Mouse (Mus musculus) hindbrain, embryonic 14.5 days (tissue): ENCODE data around the gene Ush1g. TPM values are rescaled to one million over a fixed set of nuclear protein-coding genes. Genes with fewer than 3 reads are reported as not detected.

Source experiments
- ATAC-seq: fragments of 200-750 bp; cut with Nextera tagmentation; 2 replicates; pipeline ENCODE4 v1.8.0; 2017; ENCODE audit warnings: moderate number of reproducible peaks, mild to moderate bottlenecking, moderate TSS enrichment, moderate library complexity; ENCODE audit not compliant: low FRiP score
- DNase-seq: peaks from one replicate; pipeline ENCODE4 v3.0.0-alpha.2; 2015; ENCODE audit warnings: low spot score
- H3K27ac ChIP-seq: fragments of 300-500 bp; sonication (generic); 2 replicates; pipeline ENCODE4 v1.5.1; 2014; ENCODE audit warnings: mild to moderate bottlenecking, moderate library complexity
- H3K27me3 ChIP-seq: fragments of 300-500 bp; sonication (generic); 2 replicates; pipeline ENCODE4 v1.6.1; 2014; ENCODE audit warnings: mild to moderate bottlenecking, low read length, mixed read lengths; ENCODE audit not compliant: control insufficient read depth, insufficient read depth
- H3K36me3 ChIP-seq: fragments of 300-500 bp; sonication (generic); replicated peaks from 2 replicates; pipeline ENCODE4 v1.6.1; 2014; ENCODE audit not compliant: control insufficient read depth, insufficient read depth
- H3K4me1 ChIP-seq: fragments of 300-500 bp; sonication (generic); replicated peaks from 2 replicates; pipeline ENCODE4 v1.6.1; 2014; ENCODE audit warnings: antibody characterized with exemption, low read length, mixed read lengths; ENCODE audit not compliant: control insufficient read depth, insufficient read depth
- H3K4me2 ChIP-seq: fragments of 300-500 bp; sonication (generic); replicated peaks from 2 replicates; pipeline ENCODE4 v1.6.1; 2014; ENCODE audit warnings: mild to moderate bottlenecking, moderate library complexity
- H3K4me3 ChIP-seq: fragments of 300-500 bp; sonication (generic); replicated peaks from 2 replicates; pipeline ENCODE4 v1.5.1; 2014; ENCODE audit warnings: mild to moderate bottlenecking, low read length
- H3K9ac ChIP-seq: fragments of 300-500 bp; sonication (generic); 2 replicates; pipeline ENCODE4 v1.6.1; 2014
- H3K9me3 ChIP-seq: fragments of 300-500 bp; sonication (generic); 2 replicates; pipeline ENCODE4 v1.6.1; 2016; ENCODE audit warnings: low read length; ENCODE audit not compliant: control insufficient read depth
- WGBS: fragments of 180-500 bp; shearing (Covaris S2); extraction: QIAGEN DNeasy Blood & Tissue Kit; methylation state at CpG from one replicate; pipeline ENCODE4 v1.1.7; 2014; 5-methylcytosine and 5-hydroxymethylcytosine counted together
- polyA plus RNA-seq: library from polyadenylated mRNA; unstranded; fragments of >200 nt; fragmentation: Nextera tagmentation; extraction: Ambion mirVana; gene quantifications from 2 replicates; pipeline ENCODE4 v1.2.1, GENCODE M21; 2014

Gene Ush1g
- polyA plus RNA-seq, 1 experiment from 2014 or later, result 0.15 TPM

DNA sequence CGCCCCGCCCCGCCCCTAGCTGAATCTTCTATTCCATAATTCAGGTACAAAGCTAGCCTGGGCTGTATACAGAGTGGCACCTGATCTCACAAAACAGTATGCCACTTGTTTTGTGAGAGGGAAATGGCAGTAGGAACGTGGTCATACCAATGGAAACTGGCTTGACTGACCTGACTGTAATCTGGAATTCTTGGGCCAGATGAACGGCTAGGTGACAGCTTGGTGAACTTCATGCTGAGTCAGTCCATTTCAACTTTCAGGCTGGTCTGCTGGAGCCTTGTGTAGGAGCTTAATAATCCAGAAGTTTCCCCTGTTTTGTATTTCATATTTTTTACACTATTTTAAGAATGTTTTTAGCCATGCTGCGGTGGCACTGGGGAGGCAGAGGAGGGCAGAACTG lies 43.7 kb downstream of the Ush1g start:
- whole genome bisulfite sequencing, result 83% methylated on average over 6 of the region's 6 CpGs
- DNase-seq, result no peak
- H3K9me3 ChIP-seq, result no peaks in the 10 kb centered on the region
- no peak for ATAC-seq
- no peak overlapping the region for H3K9ac ChIP-seq
- H3K27ac ChIP-seq, result no peak overlapping the region
- H3K36me3 ChIP-seq, result no peaks in the 10 kb centered on the region
- H3K4me3 ChIP-seq, result no peak overlapping the region
- H3K27me3 ChIP-seq, result no peaks in the 10 kb centered on the region
- peaks cover 18% of the 10 kb centered on the region for H3K4me1 ChIP-seq
- H3K4me2 ChIP-seq, result 0 out of 2 replicates have a peak overlapping the region, but pooled peaks have one; percentile 74

DNA sequence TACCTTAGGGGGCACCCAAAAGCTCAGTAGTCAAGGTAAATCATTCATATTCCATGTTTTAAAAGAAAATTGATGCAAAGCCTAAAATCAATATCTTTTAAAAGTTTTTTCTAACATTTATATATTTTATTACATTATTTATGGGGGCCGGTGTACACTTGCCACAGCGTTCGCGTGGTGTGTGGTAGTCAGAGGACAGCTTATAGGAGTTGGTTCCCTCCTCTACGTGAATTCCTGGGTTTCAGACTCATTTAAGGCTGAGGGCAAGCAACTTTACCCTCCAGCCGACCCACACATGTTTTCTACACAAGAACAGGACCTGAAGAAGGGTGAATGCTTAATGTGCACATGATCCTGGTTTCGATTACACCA lies 44.3 kb downstream of the Ush1g start:
- DNase-seq, result no peak
- no peaks in the 10 kb centered on the region for H3K9me3 ChIP-seq
- 0 out of 2 replicates have a peak, but pooled peaks cover 2% of the 10 kb centered on the region for H3K36me3 ChIP-seq
- peak overlapping the region; percentile 74 for H3K4me2 ChIP-seq
- H3K4me1 ChIP-seq, result peaks cover 18% of the 10 kb centered on the region
- peak overlapping the region; percentile 54 for H3K4me3 ChIP-seq
- H3K27ac ChIP-seq, result peak overlapping the region; percentile 76
- WGBS, result 19% methylated on average over 7 of the region's 7 CpGs
- H3K27me3 ChIP-seq, result no peaks in the 10 kb centered on the region
- ATAC-seq, result no peak
- peak overlapping the region; percentile 63 for H3K9ac ChIP-seq

- peak within 1 kb of the TSS; percentile 85 for H3K27ac ChIP-seq
- H3K27me3 ChIP-seq, result no peaks in the 10 kb centered on the region
- WGBS, result under 1% methylated on average over 42 of the region's 42 CpGs
- H3K36me3 ChIP-seq, result 0 out of 2 replicates have a peak, but pooled peaks cover 7% of the 10 kb centered on the region
- H3K4me2 ChIP-seq, result peak within 1 kb of the TSS; percentile 74
- peak within 1 kb of the TSS; percentile 63 for H3K9ac ChIP-seq
- DNase-seq (peak; percentile 100), ATAC-seq (peak; percentile 96)
- H3K4me1 ChIP-seq, result peaks cover 18% of the 10 kb centered on the region
- no peaks in the 10 kb centered on the region for H3K9me3 ChIP-seq
- peak within 1 kb of the TSS; percentile 54 for H3K4me3 ChIP-seq
Measured at GRCm38 (mm10) chr11:115276780-115277603, 44.8 kb downstream of the Ush1g start, which contains the start of gene Fdxr. Gene Fdxr, minus strand, starts transcription at chr11:115277050.

- Histone ChIP-seq H3K4me3 (peak overlapping the region; percentile 54), H3K4me2 (peak overlapping the region; percentile 65), H3K9ac (peak overlapping the region; percentile 59), H3K27ac (peak overlapping the region; percentile 85; the same call in 1 of the 2 replicates), H3K9me3 (no peaks in the 10 kb centered on the region), H3K4me1 (peaks cover 18% of the 10 kb centered on the region), H3K27me3 (no peaks in the 10 kb centered on the region), H3K36me3 (0 out of 2 replicates have a peak, but pooled peaks cover 7% of the 10 kb centered on the region)
- 63% methylated on average over 3 of the region's 3 CpGs for WGBS
- ATAC-seq (no peak), DNase-seq (no peak)
Measured at GRCm38 (mm10) chr11:115275954-115276353, 45.9 kb downstream of the Ush1g start.

GRCm38 (mm10) chr11:115275509-115275908 lies 46.3 kb downstream of the Ush1g start:
- peak overlapping the region; percentile 65 for H3K4me2 ChIP-seq
- peaks cover 18% of the 10 kb centered on the region for H3K4me1 ChIP-seq
- ATAC-seq, result no peak
- peak overlapping the region; percentile 59 for H3K9ac ChIP-seq
- H3K4me3 ChIP-seq, result peak overlapping the region; percentile 54; the same call in 1 of the 2 replicates
- no peaks in the 10 kb centered on the region for H3K27me3 ChIP-seq
- 94% methylated on average over 6 of the region's 6 CpGs for WGBS
- no peak overlapping the region for H3K27ac ChIP-seq
- H3K9me3 ChIP-seq, result no peaks in the 10 kb centered on the region
- H3K36me3 ChIP-seq, result 0 out of 2 replicates have a peak, but pooled peaks cover 7% of the 10 kb centered on the region
- DNase-seq, result no peak

GRCm38 (mm10) chr11:115274771-115275170 lies 47.1 kb downstream of the Ush1g start:
- Histone ChIP-seq H3K27ac (no peak overlapping the region), H3K36me3 (0 out of 2 replicates have a peak, but pooled peaks cover 8% of the 10 kb centered on the region)
- 90% methylated on average over 6 of the region's 6 CpGs for WGBS

DNA sequence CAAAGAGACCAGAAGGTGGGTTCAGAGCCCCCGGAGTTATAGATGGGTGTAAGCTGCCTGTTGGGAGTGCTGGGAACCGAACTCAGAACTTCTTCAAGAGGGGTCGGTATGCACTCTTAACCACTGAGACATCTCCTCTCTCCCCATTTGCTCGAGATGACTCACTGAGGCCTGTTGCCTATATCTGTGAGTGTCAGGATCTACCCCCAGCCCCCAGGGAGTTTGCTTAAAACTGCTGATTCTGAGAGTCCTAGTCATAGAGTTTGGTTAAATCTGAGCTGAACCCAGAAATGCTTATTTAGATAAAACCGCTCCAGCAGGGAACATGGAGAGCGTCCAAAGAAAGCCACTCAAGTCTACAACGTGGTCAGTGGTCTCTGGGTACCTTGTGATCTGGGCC lies 47.7 kb downstream of the Ush1g start:
- Histone ChIP-seq H3K4me3 (no peak overlapping the region), H3K9me3 (no peaks in the 10 kb centered on the region), H3K27ac (no peak overlapping the region), H3K9ac (no peak overlapping the region), H3K27me3 (peaks cover 6% of the 10 kb centered on the region), H3K4me1 (peaks cover 18% of the 10 kb centered on the region), H3K4me2 (no peak overlapping the region), H3K36me3 (peaks cover 14% of the 10 kb centered on the region; the same call in 1 of the 2 replicates)
- DNase-seq (no peak), ATAC-seq (no peak)
- WGBS, result 88% methylated on average over 7 of the region's 7 CpGs

More at GRCm38 (mm10) chr11:115274771-115275170, 47.1 kb downstream of the Ush1g start:
- H3K4me3 ChIP-seq, result no peak overlapping the region
- ATAC-seq, result no peak
- H3K4me2 ChIP-seq, result no peak overlapping the region
- H3K4me1 ChIP-seq, result peaks cover 18% of the 10 kb centered on the region
- no peaks in the 10 kb centered on the region for H3K9me3 ChIP-seq
- no peak for DNase-seq
- no peaks in the 10 kb centered on the region for H3K27me3 ChIP-seq
- no peak overlapping the region for H3K9ac ChIP-seq

- Histone ChIP-seq H3K4me2 (no peak overlapping the region), H3K9ac (no peak overlapping the region), H3K9me3 (no peaks in the 10 kb centered on the region), H3K27ac (no peak overlapping the region), H3K4me1 (peaks cover 18% of the 10 kb centered on the region), H3K36me3 (peaks cover 18% of the 10 kb centered on the region), H3K27me3 (peaks cover 10% of the 10 kb centered on the region), H3K4me3 (no peak overlapping the region)
- no peak for ATAC-seq
- no peak for DNase-seq
- WGBS, result 72% methylated on average over 7 of the region's 7 CpGs
Measured at GRCm38 (mm10) chr11:115273735-115274134, 48.1 kb downstream of the Ush1g start.

DNA sequence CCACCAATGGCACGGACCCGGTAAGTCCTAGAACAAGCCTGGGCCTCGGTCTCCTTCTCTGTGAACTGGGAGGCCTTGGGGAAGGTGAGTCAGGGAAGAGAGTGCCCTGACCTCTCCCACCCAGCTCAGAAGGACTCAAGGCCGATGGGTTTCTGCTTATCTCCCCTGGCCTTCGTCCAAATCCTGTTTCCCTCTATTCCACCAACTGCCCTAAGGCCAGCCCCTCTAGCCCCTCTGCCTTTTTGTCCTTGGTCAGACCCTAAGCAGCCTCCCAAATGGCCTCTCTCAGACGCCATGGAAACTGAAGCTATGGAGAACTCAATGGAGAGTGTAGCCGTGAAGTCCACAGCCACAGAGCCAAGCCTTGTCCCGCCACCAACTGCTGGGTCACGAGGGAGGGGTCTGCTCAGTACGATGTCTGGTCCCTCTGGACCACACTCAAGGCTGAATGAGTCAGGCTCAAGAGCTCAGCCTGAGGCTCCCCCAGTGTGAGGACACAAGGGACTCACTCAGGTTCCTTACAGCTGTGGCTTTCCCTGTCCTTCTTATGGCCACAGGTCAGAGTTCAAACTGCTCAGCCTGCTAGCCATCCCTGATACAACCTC lies 48.8 kb downstream of the Ush1g start:
- H3K9me3 ChIP-seq, result no peaks in the 10 kb centered on the region
- H3K27me3 ChIP-seq, result peaks cover 18% of the 10 kb centered on the region
- peaks cover 25% of the 10 kb centered on the region for H3K36me3 ChIP-seq
- 69% methylated on average over 10 of the region's 10 CpGs for WGBS
- H3K27ac ChIP-seq, result no peak overlapping the region
- peaks cover 18% of the 10 kb centered on the region for H3K4me1 ChIP-seq
- no peak for DNase-seq
- H3K4me2 ChIP-seq, result no peak overlapping the region
- no peak overlapping the region for H3K9ac ChIP-seq
- ATAC-seq, result no peak
- H3K4me3 ChIP-seq, result no peak overlapping the region
